Mouse (Mus musculus) neural tube, embryonic 15.5 days (tissue): ENCODE measurements around the gene Rdh11. TPM values are rescaled to one million over a fixed set of nuclear protein-coding genes. Genes with fewer than 3 reads are reported as not detected.
"Not testable (repeated sequence)": the region's sequence is repeated elsewhere in the genome, so short reads cannot be mapped to it uniquely, and the experiment has no call there.

Source experiments
- ATAC-seq: fragments of 200-750 bp; cut with Nextera tagmentation; 2 replicates; pipeline ENCODE4 v1.8.0; 2017; ENCODE audit warnings: mild to moderate bottlenecking, moderate TSS enrichment, moderate library complexity; ENCODE audit not compliant: low FRiP score
- H3K27ac ChIP-seq: fragments of 300-500 bp; sonication (generic); replicated peaks from 2 replicates; pipeline ENCODE4 v1.5.1; 2015; ENCODE audit warnings: mild to moderate bottlenecking, inconsistent platforms
- H3K27me3 ChIP-seq: fragments of 300-500 bp; sonication (generic); replicated peaks from 2 replicates; pipeline ENCODE4 v1.6.1; 2015; ENCODE audit warnings: inconsistent platforms
- H3K36me3 ChIP-seq: fragments of 300-500 bp; sonication (generic); 2 replicates; pipeline ENCODE4 v1.6.1; 2015; ENCODE audit warnings: inconsistent platforms
- H3K4me1 ChIP-seq: fragments of 300-500 bp; sonication (generic); 2 replicates; pipeline ENCODE4 v1.6.1; 2015; ENCODE audit warnings: inconsistent platforms
- H3K4me2 ChIP-seq: fragments of 300-500 bp; sonication (generic); 2 replicates; pipeline ENCODE4 v1.6.1; 2015; ENCODE audit warnings: inconsistent platforms, mild to moderate bottlenecking, moderate library complexity
- H3K4me3 ChIP-seq: fragments of 300-500 bp; sonication (generic); replicated peaks from 2 replicates; pipeline ENCODE4 v1.5.1; 2015; ENCODE audit warnings: mild to moderate bottlenecking, inconsistent platforms
- H3K9ac ChIP-seq: fragments of 300-500 bp; sonication (generic); replicated peaks from 2 replicates; pipeline ENCODE4 v1.6.1; 2015; ENCODE audit warnings: mild to moderate bottlenecking, inconsistent platforms
- H3K9me3 ChIP-seq: fragments of 300-500 bp; sonication (generic); replicated peaks from 2 replicates; pipeline ENCODE4 v1.6.1; 2016; ENCODE audit warnings: inconsistent platforms
- WGBS: fragments of 180-500 bp; shearing (Covaris S2); methylation state at CpG from one replicate; pipeline ENCODE4 v1.1.7; 2015; ENCODE audit warnings: mixed read lengths; 5-methylcytosine and 5-hydroxymethylcytosine counted together
- polyA plus RNA-seq: library from polyadenylated mRNA; unstranded; fragments of >200 nt; fragmentation: Nextera tagmentation; extraction: Ambion mirVana; gene quantifications from 2 replicates; pipeline ENCODE4 v1.2.1, GENCODE M21; 2015

The Rdh11 gene
- 31.1 TPM in 2 replicates for polyA plus RNA-seq

DNA sequence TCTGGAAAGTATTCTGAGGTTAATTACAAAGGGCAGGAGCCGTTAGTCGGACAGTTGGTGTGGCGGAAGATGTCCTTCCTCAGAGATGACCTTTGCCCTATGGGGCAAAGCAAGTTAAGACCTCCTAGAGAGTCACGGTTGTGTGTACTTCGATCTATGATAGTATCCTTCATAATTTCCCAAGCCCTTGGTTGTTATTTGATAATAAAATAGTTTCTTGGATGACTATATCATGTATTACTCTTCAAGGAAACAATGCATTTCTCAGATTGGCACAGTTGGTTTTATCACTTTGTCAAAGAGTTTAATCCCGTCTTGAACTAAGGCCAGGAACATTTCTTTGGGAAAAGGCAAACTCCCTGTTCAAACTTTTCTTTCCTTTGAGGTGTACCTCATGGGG lies at the start of gene Rdh11:
Gene Rdh11 (minus strand): TSS at position 101 of the 400 bp plus-strand sequence.
- ATAC-seq: no peak
- peaks cover 24% of the 10 kb centered on the region for H3K4me1 ChIP-seq
- H3K9me3 ChIP-seq: no peaks in the 10 kb centered on the region
- H3K27ac ChIP-seq: peak within 1 kb of the TSS; percentile 77
- peak within 1 kb of the TSS; percentile 60 for H3K9ac ChIP-seq
- H3K4me2 ChIP-seq: peak within 1 kb of the TSS; percentile 65
- H3K36me3 ChIP-seq: peaks cover 12% of the 10 kb centered on the region
- no peaks in the 10 kb centered on the region for H3K27me3 ChIP-seq
- 68% methylated on average over 6 of the region's 6 CpGs for WGBS
- H3K4me3 ChIP-seq: peak within 1 kb of the TSS; percentile 58

DNA sequence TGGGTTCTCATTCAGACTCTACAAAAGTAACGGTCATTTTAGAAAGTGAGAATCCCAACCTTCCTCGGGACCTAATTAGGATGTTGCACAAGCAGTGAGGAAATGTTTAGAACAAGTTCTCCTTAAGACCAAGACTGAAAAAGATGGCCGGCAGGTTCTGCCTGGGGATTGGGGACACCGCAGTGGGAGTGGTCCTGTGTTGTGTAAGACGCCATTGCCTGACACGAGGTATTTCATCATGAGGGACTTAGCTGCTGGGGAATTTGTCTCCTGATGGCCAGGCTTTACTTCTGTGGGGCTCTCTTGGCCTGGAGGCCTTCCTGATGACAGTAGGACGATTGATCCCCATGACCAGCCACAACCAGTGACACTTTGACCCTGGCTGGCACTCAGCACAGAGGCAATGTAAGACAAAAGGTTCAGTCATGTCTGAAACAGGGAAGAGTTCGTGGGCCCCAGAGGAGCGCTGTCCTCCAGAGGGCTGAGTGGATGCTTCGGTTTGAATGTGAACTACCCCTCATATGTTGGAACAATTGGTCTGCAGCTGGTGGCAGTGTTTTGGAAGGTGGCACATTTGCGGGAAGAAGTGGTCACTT lies 43.5 kb upstream of the Rdh11 start:
- no peaks in the 10 kb centered on the region for H3K9me3 ChIP-seq
- ATAC-seq: no peak
- H3K4me1 ChIP-seq: no peaks in the 10 kb centered on the region
- H3K9ac ChIP-seq: no peak overlapping the region
- no peak overlapping the region for H3K27ac ChIP-seq
- no peaks in the 10 kb centered on the region for H3K27me3 ChIP-seq
- WGBS: 63% methylated on average over 11 of the region's 11 CpGs
- no peak overlapping the region for H3K4me3 ChIP-seq
- peaks cover 56% of the 10 kb centered on the region for H3K36me3 ChIP-seq
- H3K4me2 ChIP-seq: no peak overlapping the region

DNA sequence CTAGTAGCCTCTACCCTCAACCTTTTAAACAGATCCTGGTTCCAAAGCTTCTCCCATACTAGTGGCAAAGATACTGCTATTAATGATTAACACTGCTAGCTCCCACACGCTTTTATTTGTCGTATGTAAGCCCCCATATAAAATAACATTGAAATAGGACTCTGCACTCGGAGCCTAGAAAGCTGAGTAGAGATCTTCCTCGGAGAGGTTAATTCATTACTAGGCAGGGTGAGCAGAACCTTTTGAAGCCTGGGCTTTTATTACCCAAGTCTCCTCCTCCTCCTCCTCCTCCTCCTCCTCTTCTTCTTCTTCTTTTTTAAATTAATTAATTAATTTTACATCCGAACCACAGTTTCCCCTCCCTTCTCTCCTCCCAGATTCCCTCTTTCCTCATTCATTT lies 25.4 kb upstream of the Rdh11 start:
- no peaks in the 10 kb centered on the region for H3K4me1 ChIP-seq
- H3K27ac ChIP-seq: no peak overlapping the region
- no peaks in the 10 kb centered on the region for H3K9me3 ChIP-seq
- no peaks in the 10 kb centered on the region for H3K27me3 ChIP-seq
- no peaks in the 10 kb centered on the region for H3K36me3 ChIP-seq
- ATAC-seq: no peak
- H3K9ac ChIP-seq: no peak overlapping the region
- H3K4me2 ChIP-seq: no peak overlapping the region
- H3K4me3 ChIP-seq: no peak overlapping the region
- WGBS: 39% methylated on average over 5 of the region's 5 CpGs

DNA sequence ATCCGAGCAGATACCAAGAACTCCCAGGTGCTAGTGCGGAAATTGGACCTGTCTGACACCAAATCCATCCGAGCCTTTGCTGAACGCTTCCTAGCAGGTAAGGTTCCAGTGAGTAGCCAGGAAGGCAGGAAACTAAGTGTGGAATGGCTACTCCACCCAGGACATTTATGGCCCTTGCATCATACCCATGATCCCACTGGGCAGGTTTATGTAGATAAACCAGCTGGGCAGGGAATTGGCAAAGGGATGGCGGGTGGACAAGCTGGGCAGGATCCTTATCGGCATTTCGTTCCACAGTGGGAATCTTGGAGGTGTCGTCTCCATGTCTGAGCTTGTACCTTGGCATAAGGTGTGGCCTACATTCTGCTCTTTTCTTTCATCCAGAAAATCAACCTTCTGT lies 19.4 kb upstream of the Rdh11 start:
- Histone ChIP-seq H3K36me3 (no peaks in the 10 kb centered on the region), H3K27ac (no peak overlapping the region), H3K4me1 (peaks cover 7% of the 10 kb centered on the region; the same call in 1 of the 2 replicates), H3K9ac (no peak overlapping the region), H3K9me3 (no peaks in the 10 kb centered on the region), H3K4me3 (no peak overlapping the region), H3K27me3 (no peaks in the 10 kb centered on the region), H3K4me2 (no peak overlapping the region)
- ATAC-seq: no peak
- whole genome bisulfite sequencing: 89% methylated on average over 8 of the region's 8 CpGs

DNA sequence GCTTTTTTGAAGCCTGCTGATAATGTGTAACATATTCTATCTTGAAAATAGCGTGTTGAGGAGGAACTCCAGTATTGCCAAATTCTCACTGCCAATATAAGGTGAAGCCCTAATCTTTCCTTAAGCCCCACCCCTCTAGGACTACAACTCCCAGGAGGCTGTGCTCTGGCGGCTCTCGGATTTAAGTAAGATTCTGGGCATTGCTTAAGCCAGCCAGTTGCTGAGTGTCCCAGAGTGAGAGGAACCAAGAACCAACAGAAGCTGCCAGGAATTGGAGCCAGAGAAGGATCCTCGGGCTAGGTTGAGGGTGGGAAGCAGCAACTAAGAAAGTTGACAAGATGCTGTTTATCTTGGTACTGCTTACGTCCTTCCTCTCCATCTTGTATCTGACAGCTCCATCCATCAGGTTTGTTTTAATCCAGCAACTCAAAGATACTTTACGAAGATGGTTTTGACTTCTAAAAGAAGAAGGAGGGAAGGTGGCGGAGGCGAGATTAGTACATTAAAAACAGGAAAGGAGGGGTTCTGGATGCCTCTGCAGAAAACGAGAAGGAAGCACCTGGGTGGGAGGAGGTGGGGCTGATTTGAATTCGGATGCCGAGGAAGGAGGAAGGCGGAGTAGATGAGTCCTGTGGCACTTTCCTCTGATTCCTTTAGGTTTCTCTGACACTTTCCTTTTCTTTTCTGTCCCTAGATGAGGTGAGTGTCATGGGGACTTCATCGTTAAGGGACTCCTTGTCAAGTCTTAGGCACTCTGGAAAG lies 16.8 kb upstream of the Rdh11 start, which contains the start of gene Rdh12:
Gene Rdh12 (plus strand): TSS at position 212 of the 762 bp plus-strand sequence.
- no peaks in the 10 kb centered on the region for H3K9me3 ChIP-seq
- H3K36me3 ChIP-seq: no peaks in the 10 kb centered on the region
- no peak for ATAC-seq
- H3K9ac ChIP-seq: peak within 1 kb of the TSS; percentile 34
- no peak within 1 kb of the TSS for H3K27ac ChIP-seq
- peak within 1 kb of the TSS; percentile 42 for H3K4me3 ChIP-seq
- peaks cover 7% of the 10 kb centered on the region; the same call in 1 of the 2 replicates for H3K4me1 ChIP-seq
- WGBS: 5% methylated on average over 13 of the region's 13 CpGs
- no peaks in the 10 kb centered on the region for H3K27me3 ChIP-seq
- peak within 1 kb of the TSS; percentile 61 for H3K4me2 ChIP-seq

DNA sequence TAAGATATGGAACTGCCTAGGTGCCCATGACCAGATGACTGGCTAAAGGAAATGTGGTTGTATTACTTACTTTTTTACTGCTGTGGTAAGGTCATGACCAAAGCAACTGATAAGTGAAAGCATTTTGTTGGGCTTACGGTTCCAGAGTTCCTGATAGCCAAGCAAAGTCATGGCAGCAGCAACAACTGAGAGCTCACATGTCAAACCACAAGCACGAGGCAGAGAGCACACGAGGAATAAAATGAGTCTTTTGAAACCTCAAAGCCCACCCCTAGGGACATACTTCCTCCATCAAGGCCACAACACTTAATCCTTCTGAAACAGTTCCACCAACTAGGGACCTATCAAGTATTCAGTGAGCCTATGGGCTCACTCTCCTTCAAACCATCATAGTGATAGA lies 9.8 kb upstream of the Rdh11 start:
- Histone ChIP-seq H3K9ac (no peak overlapping the region), H3K36me3 (no peaks in the 10 kb centered on the region), H3K27me3 (no peaks in the 10 kb centered on the region), H3K4me1 (no peaks in the 10 kb centered on the region), H3K9me3 (no peaks in the 10 kb centered on the region), H3K4me3 (no peak overlapping the region), H3K27ac (no peak overlapping the region), H3K4me2 (no peak overlapping the region)
- no peak for ATAC-seq
- WGBS: 71% methylated on average over 3 of the region's 3 CpGs

DNA sequence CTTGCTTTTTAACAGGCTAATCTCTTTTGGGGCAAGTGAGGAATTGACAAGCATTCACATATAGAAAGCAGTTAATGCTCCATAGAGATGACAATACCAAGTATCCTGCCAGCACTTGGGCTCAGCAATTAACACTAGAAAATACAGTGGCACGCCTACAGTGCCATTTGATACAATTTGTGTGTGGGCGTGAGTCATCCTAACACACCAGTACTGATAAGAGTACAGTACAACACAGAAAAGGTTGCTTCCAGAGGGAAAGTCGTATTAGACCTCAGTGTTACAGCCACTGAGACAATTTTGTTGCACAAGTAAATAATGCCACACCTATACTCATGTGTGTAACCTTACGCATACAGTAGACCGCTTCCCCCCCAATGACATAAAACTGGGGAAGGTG lies 5.0 kb upstream of the Rdh11 start:
- 89% methylated on average over 5 of the region's 5 CpGs for whole genome bisulfite sequencing
- H3K27me3 ChIP-seq: no peaks in the 10 kb centered on the region
- H3K4me3 ChIP-seq: no peak overlapping the region
- peaks cover under 1% of the 10 kb centered on the region; the same call in 1 of the 2 replicates for H3K4me1 ChIP-seq
- H3K4me2 ChIP-seq: no peak overlapping the region
- no peak overlapping the region for H3K9ac ChIP-seq
- no peak overlapping the region for H3K27ac ChIP-seq
- no peak for ATAC-seq
- H3K36me3 ChIP-seq: no peaks in the 10 kb centered on the region
- H3K9me3 ChIP-seq: no peaks in the 10 kb centered on the region

DNA sequence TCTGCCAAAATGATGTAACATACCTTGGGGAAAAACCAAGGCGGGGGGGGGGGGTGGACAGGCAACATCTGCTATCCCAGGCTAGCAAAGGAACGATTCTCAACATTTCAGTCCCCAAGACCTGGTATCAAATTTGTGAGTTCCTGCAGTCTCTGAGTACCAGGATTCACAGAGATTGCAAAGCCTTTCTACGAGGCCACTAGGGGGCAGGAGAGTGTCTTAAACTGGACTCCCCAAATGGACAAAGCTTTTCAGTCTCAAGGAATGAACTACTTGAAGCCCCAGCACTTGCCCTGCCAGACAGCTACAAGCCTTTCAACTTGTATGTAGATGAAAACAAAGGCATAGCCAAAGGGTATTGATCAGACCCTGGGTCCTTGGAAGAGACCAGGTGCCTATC lies 1.3 kb upstream of the Rdh11 start:
- WGBS: 5% methylated on average over 3 of the region's 3 CpGs
- Histone ChIP-seq H3K4me2 (no peak overlapping the region), H3K4me1 (peaks cover 24% of the 10 kb centered on the region), H3K9me3 (no peaks in the 10 kb centered on the region), H3K36me3 (no peaks in the 10 kb centered on the region; the same call in 1 of the 2 replicates), H3K27me3 (no peaks in the 10 kb centered on the region), H3K4me3 (no peak overlapping the region), H3K27ac (no peak overlapping the region), H3K9ac (no peak overlapping the region)
- no peak for ATAC-seq

DNA sequence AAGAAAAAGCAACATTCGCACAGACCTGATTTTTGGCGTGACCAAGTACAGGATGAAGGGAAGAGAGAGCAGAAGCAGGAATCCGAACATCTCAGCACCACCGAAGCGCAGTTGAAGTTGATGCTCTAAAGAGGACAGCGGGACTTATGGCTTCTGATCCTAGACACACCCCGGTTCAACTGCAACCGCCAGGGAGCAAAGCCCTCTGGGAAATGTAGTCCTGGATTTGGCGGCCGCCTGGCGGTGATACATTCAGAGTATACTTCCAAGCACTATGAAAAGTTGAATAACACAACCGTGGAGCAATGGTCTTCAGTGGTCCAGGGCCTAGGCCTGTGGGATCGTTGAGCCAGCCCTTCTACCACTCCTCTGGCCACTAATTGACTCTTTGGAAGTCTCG lies 392 bp downstream of the Rdh11 start:
- Histone ChIP-seq H3K9me3 (no peaks in the 10 kb centered on the region), H3K9ac (peak overlapping the region; percentile 60), H3K4me1 (peaks cover 24% of the 10 kb centered on the region), H3K36me3 (peaks cover 17% of the 10 kb centered on the region), H3K27me3 (no peaks in the 10 kb centered on the region), H3K27ac (peak overlapping the region; percentile 77), H3K4me3 (peak overlapping the region; percentile 58), H3K4me2 (peak overlapping the region; percentile 65)
- ATAC-seq: peak; percentile 86
- 5% methylated on average over 14 of the region's 14 CpGs for WGBS

DNA sequence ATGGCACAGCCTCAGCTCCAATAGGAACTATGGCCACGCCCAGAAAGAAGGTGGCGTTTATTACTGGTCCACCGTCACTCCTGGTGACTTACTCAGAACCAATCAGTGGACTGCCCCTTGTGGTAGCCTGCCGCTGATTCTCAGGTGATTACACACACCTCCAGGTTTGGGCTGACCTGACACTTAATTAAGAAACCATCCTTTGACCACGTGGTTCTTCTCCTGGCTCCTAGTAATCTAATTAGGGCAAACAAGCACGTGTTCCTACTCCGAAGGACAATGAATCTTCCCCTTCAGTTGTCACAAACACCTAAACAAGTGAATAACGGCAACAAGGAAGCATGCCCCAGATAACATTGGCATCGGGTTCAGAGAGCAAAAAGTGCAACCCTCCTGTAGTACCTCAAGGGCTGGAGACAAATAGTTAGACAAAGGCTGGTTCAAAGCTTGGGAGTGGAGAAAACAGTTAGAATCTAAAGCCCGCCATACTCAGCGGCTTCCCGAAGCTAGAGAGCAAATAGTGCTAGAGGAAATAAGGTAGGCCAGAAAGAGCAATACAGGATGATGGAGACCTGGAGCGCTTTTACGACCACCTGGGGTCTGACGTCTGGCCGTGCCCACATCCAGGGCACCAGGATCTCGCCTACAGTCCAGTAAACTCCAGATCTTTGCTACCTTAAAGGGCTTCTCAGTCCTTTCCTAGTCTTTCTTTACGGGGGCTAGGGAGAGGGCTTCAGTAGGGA lies 991 bp downstream of the Rdh11 start:
- ATAC-seq: peak; percentile 95
- peak overlapping the region; percentile 58 for H3K4me3 ChIP-seq
- H3K4me1 ChIP-seq: peaks cover 24% of the 10 kb centered on the region
- H3K9ac ChIP-seq: peak overlapping the region; percentile 60
- peaks cover 23% of the 10 kb centered on the region for H3K36me3 ChIP-seq
- WGBS: under 1% methylated on average over 18 of the region's 18 CpGs
- peak overlapping the region; percentile 77 for H3K27ac ChIP-seq
- no peaks in the 10 kb centered on the region for H3K27me3 ChIP-seq
- no peaks in the 10 kb centered on the region for H3K9me3 ChIP-seq
- peak overlapping the region; percentile 65 for H3K4me2 ChIP-seq

DNA sequence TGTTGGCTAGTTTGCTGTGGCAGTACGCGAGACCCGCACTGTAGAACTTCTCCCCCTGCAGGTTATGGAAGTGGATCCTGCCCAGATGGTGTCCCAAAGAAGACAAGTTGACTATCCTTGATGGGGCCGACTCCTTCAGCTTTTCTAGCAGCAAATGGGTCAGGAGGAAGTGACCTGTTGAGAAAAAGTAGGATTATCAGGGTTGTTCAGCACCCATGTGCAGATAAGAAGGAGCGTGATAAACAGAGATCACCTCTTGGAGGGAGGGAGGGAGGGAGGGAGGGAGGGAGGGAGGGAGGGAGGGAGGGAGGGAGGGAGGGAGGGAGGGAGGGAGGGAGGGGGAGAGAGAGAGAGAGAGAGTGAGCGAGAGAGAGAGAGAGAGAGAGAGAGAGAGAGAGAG lies 6.9 kb downstream of the Rdh11 start:
- Histone ChIP-seq H3K36me3 (peaks cover 69% of the 10 kb centered on the region), H3K4me1 (peaks cover 11% of the 10 kb centered on the region)
- 94% methylated on average over 4 of the region's 6 CpGs for WGBS
- not testable (repeated sequence) for H3K27ac ChIP-seq, H3K4me2 ChIP-seq, ATAC-seq, H3K9me3 ChIP-seq, H3K4me3 ChIP-seq, H3K9ac ChIP-seq, H3K27me3 ChIP-seq
